Mouse (Mus musculus) liver, postnatal 0 days (tissue): Measurements from ENCODE around the gene Hoxd8.

ENCODE experiments used
- CTCF ChIP-seq: sonication (generic); IDR thresholded peaks from 2 replicates; pipeline ENCODE4 v1.5.1; 2016; ENCODE audit warnings: antibody characterized with exemption, low read depth
- EP300 ChIP-seq: IDR thresholded peaks from 2 replicates; pipeline ENCODE4 v1.6.1; 2016; ENCODE audit warnings: antibody characterized with exemption, low read depth, mild to moderate bottlenecking

GRCm38 (mm10) chr2:74726973-74727639, 22.7 kb downstream of the Hoxd8 start:
- TF ChIP-seq CTCF = no peak
- TF ChIP-seq EP300 = no peak
